Mouse (Mus musculus) heart, embryonic 14.5 days (tissue): ENCODE measurements at regions not wholly inside any gene's neighbourhood (a gene's known extent, or its start where the extent isn't known, plus 50 kb on each side); places are given as distances from the start of the nearest gene placed in this dataset.
A peak's percentile ranks its signal among the peaks of the same experiment; 100 is the strongest.

Source experiments
- ATAC-seq: fragments of 200-750 bp; cut with Nextera tagmentation; 2 replicates; pipeline ENCODE4 v1.8.0; 2017; ENCODE audit warnings: low read depth, moderate TSS enrichment; ENCODE audit not compliant: insufficient number of reproducible peaks, insufficient read depth, low FRiP score
- H3K27ac ChIP-seq, 2 experiments: fragments of 200-500 bp in 1 of 2; fragments of 300-500 bp in 1 of 2; sonication (generic) in 1 of 2; replicated peaks in 1 of 2; 2 replicates each; pipeline ENCODE4 v1.5.1; 2012 to 2014; ENCODE audit warnings: low read depth in 2 of 2, low read length in 2 of 2, control low read depth in 1 of 2, mild to moderate bottlenecking in 1 of 2, mixed read lengths in 1 of 2; ENCODE audit not compliant: control insufficient read depth in 1 of 2, insufficient read depth in 1 of 2
- H3K27me3 ChIP-seq: fragments of 300-500 bp; sonication (generic); 2 replicates; pipeline ENCODE4 v1.6.1; 2014; ENCODE audit warnings: mild to moderate bottlenecking, low read length, control low read depth; ENCODE audit not compliant: control insufficient read depth, insufficient read depth
- H3K36me3 ChIP-seq: fragments of 300-500 bp; sonication (generic); 2 replicates; pipeline ENCODE4 v1.6.1; 2014; ENCODE audit warnings: mild to moderate bottlenecking, control low read depth, low read length, mixed read lengths; ENCODE audit not compliant: control insufficient read depth, insufficient read depth
- H3K4me1 ChIP-seq, 2 experiments: fragments of 200-500 bp in 1 of 2; fragments of 300-500 bp in 1 of 2; sonication (generic) in 1 of 2; 2 replicates each; pipeline ENCODE4 v1.6.1; 2012 to 2014; ENCODE audit warnings: low read length in 2 of 2, control low read depth in 1 of 2, mixed read lengths in 1 of 2; ENCODE audit not compliant: control insufficient read depth in 2 of 2, insufficient read depth in 2 of 2
- H3K4me2 ChIP-seq: fragments of 300-500 bp; sonication (generic); 2 replicates; pipeline ENCODE4 v1.6.1; 2014; ENCODE audit warnings: mild to moderate bottlenecking, low read length
- H3K4me3 ChIP-seq, 2 experiments: fragments of 200-500 bp in 1 of 2; fragments of 300-500 bp in 1 of 2; sonication (generic) in 1 of 2; 2 replicates each; pipeline ENCODE4 v1.5.1; 2012 to 2014; ENCODE audit warnings: low read length in 2 of 2, mild to moderate bottlenecking in 2 of 2, control low read depth in 1 of 2, low read depth in 1 of 2, moderate library complexity in 1 of 2; ENCODE audit not compliant: control insufficient read depth in 1 of 2, insufficient read depth in 1 of 2
- H3K9ac ChIP-seq: fragments of 300-500 bp; sonication (generic); 2 replicates; pipeline ENCODE4 v1.6.1; 2014; ENCODE audit warnings: mild to moderate bottlenecking, low read length
- H3K9me3 ChIP-seq: fragments of 300-500 bp; sonication (generic); 2 replicates; pipeline ENCODE4 v1.6.1; 2016; ENCODE audit warnings: low read length, control low read depth; ENCODE audit not compliant: control insufficient read depth
- WGBS: fragments of 180-500 bp; shearing (Covaris S2); extraction: QIAGEN DNeasy Blood & Tissue Kit; methylation state at CpG from one replicate; pipeline ENCODE4 v1.1.7; 2014; 5-methylcytosine and 5-hydroxymethylcytosine counted together

DNA sequence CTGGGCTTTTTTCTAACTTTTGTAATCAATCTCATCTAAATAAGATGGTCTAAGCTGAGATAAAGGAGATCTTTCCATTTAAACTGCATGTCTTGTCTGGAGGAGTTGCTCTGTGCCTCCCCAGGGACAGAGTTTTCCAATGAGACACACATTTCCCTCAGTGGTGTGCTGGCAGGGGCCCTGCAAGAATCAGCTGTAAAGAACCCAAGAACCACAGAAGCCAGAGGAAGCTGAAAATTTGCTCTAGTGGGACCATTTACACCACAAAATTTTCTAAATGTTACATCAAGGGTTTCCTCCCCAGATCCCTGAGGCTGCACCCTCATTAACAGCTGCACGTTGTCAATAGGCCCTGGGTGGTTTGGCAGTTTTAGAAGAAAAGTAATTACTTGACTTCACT lies 301.0 kb upstream of the Ttc14 start:
- H3K27ac ChIP-seq: no peak overlapping the region
- WGBS: 77% methylated on average over 1 of the region's 1 CpGs

GRCm38 (mm10) chr3:33508277-33508676 lies 291.4 kb upstream of the Ttc14 start:
- no peak for ATAC-seq
- H3K4me2 ChIP-seq: no peak overlapping the region
- no peak overlapping the region for H3K4me3 ChIP-seq
- H3K27ac ChIP-seq: no peak overlapping the region
- no peaks in the 10 kb centered on the region for H3K36me3 ChIP-seq
- peaks cover 5% of the 10 kb centered on the region for H3K9me3 ChIP-seq
- no peaks in the 10 kb centered on the region for H3K4me1 ChIP-seq
- no peak overlapping the region for H3K9ac ChIP-seq
- no peaks in the 10 kb centered on the region for H3K27me3 ChIP-seq
- WGBS: 69% methylated on average over 2 of the region's 2 CpGs

More for the DNA sequence above, 301.0 kb upstream of the Ttc14 start:
- H3K4me3 ChIP-seq: no peak overlapping the region
- no peaks in the 10 kb centered on the region for H3K4me1 ChIP-seq
- H3K36me3 ChIP-seq: no peaks in the 10 kb centered on the region
- no peak overlapping the region for H3K4me2 ChIP-seq
- no peak overlapping the region for H3K9ac ChIP-seq
- no peaks in the 10 kb centered on the region for H3K9me3 ChIP-seq
- no peaks in the 10 kb centered on the region for H3K27me3 ChIP-seq
- no peak for ATAC-seq

GRCm38 (mm10) chr3:33544161-33544560 lies 255.5 kb upstream of the Ttc14 start:
- H3K4me2 ChIP-seq: no peak overlapping the region
- no peak overlapping the region for H3K4me3 ChIP-seq
- H3K9ac ChIP-seq: no peak overlapping the region
- H3K9me3 ChIP-seq: no peaks in the 10 kb centered on the region
- H3K4me1 ChIP-seq: no peaks in the 10 kb centered on the region
- no peak for ATAC-seq
- no peaks in the 10 kb centered on the region for H3K36me3 ChIP-seq
- H3K27me3 ChIP-seq: no peaks in the 10 kb centered on the region
- WGBS: 73% methylated on average over 1 of the region's 1 CpGs
- no peak overlapping the region for H3K27ac ChIP-seq

GRCm38 (mm10) chr3:33562670-33563360 lies 236.8 kb upstream of the Ttc14 start:
- Histone ChIP-seq H3K4me1 (no peaks in the 10 kb centered on the region), H3K4me2 (no peak overlapping the region), H3K27ac (no peak overlapping the region), H3K27me3 (no peaks in the 10 kb centered on the region), H3K9ac (no peak overlapping the region), H3K9me3 (no peaks in the 10 kb centered on the region), H3K4me3 (no peak overlapping the region), H3K36me3 (no peaks in the 10 kb centered on the region)
- ATAC-seq: no peak
- 66% methylated on average over 4 of the region's 4 CpGs for WGBS

DNA sequence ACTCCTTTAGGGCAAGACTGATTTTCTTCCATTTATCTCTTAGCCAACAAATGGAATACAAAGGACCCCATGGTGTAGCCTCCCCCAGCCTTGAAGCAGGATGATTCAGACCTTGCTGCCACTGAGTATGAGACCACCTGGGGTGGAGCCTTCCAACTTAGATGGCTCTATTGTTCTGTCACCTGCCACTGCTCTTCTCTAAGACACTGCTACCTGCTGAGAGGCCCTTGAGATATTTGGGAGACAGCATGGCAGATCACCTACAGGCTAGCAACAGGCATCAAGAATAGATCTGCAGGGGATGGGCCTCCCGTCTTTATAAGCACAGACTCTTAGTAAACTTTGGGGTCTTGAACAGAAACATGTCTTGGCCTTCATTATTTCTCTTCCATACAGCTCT lies 219.0 kb upstream of the Ttc14 start:
- Histone ChIP-seq H3K4me3 (no peak overlapping the region), H3K27me3 (no peaks in the 10 kb centered on the region), H3K4me1 (no peaks in the 10 kb centered on the region), H3K4me2 (no peak overlapping the region), H3K9ac (no peak overlapping the region), H3K9me3 (no peaks in the 10 kb centered on the region), H3K36me3 (no peaks in the 10 kb centered on the region), H3K27ac (no peak overlapping the region)
- ATAC-seq: no peak
- WGBS: 38% methylated on average over 1 of the region's 1 CpGs

- H3K36me3 ChIP-seq: no peaks in the 10 kb centered on the region
- H3K4me3 ChIP-seq: no peak overlapping the region
- no peaks in the 10 kb centered on the region for H3K9me3 ChIP-seq
- H3K9ac ChIP-seq: no peak overlapping the region
- H3K4me1 ChIP-seq: no peaks in the 10 kb centered on the region
- H3K27me3 ChIP-seq: no peaks in the 10 kb centered on the region
- H3K4me2 ChIP-seq: no peak overlapping the region
- no peak for ATAC-seq
- H3K27ac ChIP-seq: no peak overlapping the region
Measured at GRCm38 (mm10) chr3:33614206-33614605, 185.4 kb upstream of the Ttc14 start.

DNA sequence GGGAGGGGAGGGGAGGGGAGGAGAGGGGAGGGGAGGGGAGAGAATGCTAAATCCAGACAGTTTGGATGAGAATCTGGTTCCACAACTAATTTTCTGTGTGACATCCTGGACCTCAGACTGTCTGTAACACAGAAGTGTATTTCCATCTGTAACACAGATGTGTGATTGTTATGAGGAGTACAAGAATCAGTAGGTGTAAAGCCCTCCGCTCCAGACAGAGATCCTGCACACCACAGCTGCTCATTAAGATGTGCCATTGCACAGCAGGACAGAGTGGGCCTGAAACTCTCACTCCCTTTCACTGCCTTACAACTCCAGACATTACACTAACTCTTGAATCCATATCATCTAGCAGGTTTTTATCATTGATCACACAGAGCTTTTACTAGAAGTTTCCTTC lies 182.8 kb upstream of the Ttc14 start:
- H3K27me3 ChIP-seq: no peaks in the 10 kb centered on the region
- no peak overlapping the region for H3K9ac ChIP-seq
- WGBS: 70% methylated on average over 1 of the region's 1 CpGs
- no peaks in the 10 kb centered on the region for H3K36me3 ChIP-seq
- H3K4me3 ChIP-seq: no peak overlapping the region
- no peaks in the 10 kb centered on the region for H3K4me1 ChIP-seq
- H3K9me3 ChIP-seq: no peaks in the 10 kb centered on the region
- H3K27ac ChIP-seq: no peak overlapping the region
- no peak for ATAC-seq
- H3K4me2 ChIP-seq: no peak overlapping the region

DNA sequence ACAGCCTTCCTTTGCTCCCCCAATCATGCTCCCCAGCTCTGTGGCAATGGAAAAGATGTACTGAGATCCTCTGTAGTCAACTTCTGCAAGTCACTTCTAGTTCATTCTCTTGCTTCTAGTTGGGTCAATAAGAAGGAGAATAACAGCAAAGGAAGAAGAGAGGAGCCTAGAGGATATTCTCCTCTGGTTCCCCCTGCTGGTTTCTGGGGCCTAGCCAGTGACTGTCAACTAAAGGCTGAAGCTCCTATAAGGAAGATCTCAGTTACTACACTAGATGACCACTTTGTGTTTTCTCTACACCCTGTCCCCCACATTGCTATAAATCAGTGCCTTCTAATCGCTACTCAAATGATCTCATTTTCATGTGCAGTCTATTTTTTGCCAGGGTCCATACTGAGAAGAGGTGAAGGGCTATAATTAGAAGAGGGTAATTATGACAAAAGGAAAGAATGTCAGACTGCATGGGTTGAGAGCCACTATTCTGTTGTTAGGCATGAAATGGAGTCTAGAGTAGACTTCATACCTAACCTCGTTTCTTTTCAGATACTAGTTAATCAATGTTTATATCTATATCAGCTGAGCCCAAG lies 166.6 kb upstream of the Ttc14 start:
- Histone ChIP-seq H3K9me3 (no peaks in the 10 kb centered on the region), H3K9ac (no peak overlapping the region), H3K4me1 (peaks cover 2 to 3% of the 10 kb centered on the region in 2 experiments; a peak in 2 of 4 replicates), H3K4me2 (no peak overlapping the region), H3K4me3 (no peak overlapping the region), H3K27ac (peak overlapping the region; percentile 59 to 77), H3K36me3 (no peaks in the 10 kb centered on the region), H3K27me3 (no peaks in the 10 kb centered on the region)
- WGBS: 25% methylated on average over 2 of the region's 2 CpGs
- ATAC-seq: no peak
